Mouse (Mus musculus) intestine, embryonic 15.5 days (tissue): ENCODE data around the gene Cacna1s. TPM values are rescaled to one million over a fixed set of nuclear protein-coding genes. Genes with fewer than 3 reads are reported as not detected.

Experiments used
- ATAC-seq: fragments of 200-750 bp; cut with Nextera tagmentation; 2 replicates; pipeline ENCODE4 v1.8.0; 2017; ENCODE audit warnings: moderate TSS enrichment, moderate library complexity
- H3K27ac ChIP-seq: fragments of 300-500 bp; sonication (generic); 2 replicates; pipeline ENCODE4 v1.5.1; 2015; ENCODE audit warnings: mild to moderate bottlenecking, inconsistent platforms
- H3K27me3 ChIP-seq: fragments of 300-500 bp; sonication (generic); replicated peaks from 2 replicates; pipeline ENCODE4 v1.6.1; 2015; ENCODE audit warnings: inconsistent platforms
- H3K36me3 ChIP-seq: fragments of 300-500 bp; sonication (generic); 2 replicates; pipeline ENCODE4 v1.6.1; 2015; ENCODE audit warnings: inconsistent platforms
- H3K4me1 ChIP-seq: fragments of 300-500 bp; sonication (generic); replicated peaks from 2 replicates; pipeline ENCODE4 v1.6.1; 2015; ENCODE audit warnings: inconsistent platforms
- H3K4me2 ChIP-seq: fragments of 300-500 bp; sonication (generic); replicated peaks from 2 replicates; pipeline ENCODE4 v1.6.1; 2015; ENCODE audit warnings: mild to moderate bottlenecking, inconsistent platforms
- H3K4me3 ChIP-seq: fragments of 300-500 bp; sonication (generic); replicated peaks from 2 replicates; pipeline ENCODE4 v1.5.1; 2015; ENCODE audit warnings: inconsistent platforms
- H3K9ac ChIP-seq: fragments of 300-500 bp; sonication (generic); 2 replicates; pipeline ENCODE4 v1.6.1; 2015; ENCODE audit warnings: inconsistent platforms
- H3K9me3 ChIP-seq: fragments of 300-500 bp; sonication (generic); 2 replicates; pipeline ENCODE4 v1.6.1; 2016; ENCODE audit warnings: inconsistent platforms
- WGBS: fragments of 180-500 bp; shearing (Covaris S2); methylation state at CpG from one replicate; pipeline ENCODE4 v1.1.7; 2015; 5-methylcytosine and 5-hydroxymethylcytosine counted together
- polyA plus RNA-seq: library from polyadenylated mRNA; unstranded; fragments of >200 nt; fragmentation: Nextera tagmentation; extraction: Ambion mirVana; gene quantifications from 2 replicates; pipeline ENCODE4 v1.2.1, GENCODE M21; 2015

Cacna1s gene
- polyA plus RNA-seq, 1 experiment from 2014 or later = 0.15 TPM

GRCm38 (mm10) chr1:136149702-136150101 lies 97.2 kb downstream of the Cacna1s start:
- 87% methylated on average over 9 of the region's 9 CpGs for WGBS

GRCm38 (mm10) chr1:136151371-136151770 lies 98.8 kb downstream of the Cacna1s start:
- 64% methylated on average over 8 of the region's 8 CpGs for WGBS
- Histone ChIP-seq H3K27me3 (no peaks in the 10 kb centered on the region), H3K4me2 (no peak overlapping the region), H3K9ac (no peak overlapping the region), H3K4me1 (no peaks in the 10 kb centered on the region), H3K27ac (no peak overlapping the region), H3K9me3 (no peaks in the 10 kb centered on the region), H3K36me3 (peaks cover 20% of the 10 kb centered on the region), H3K4me3 (no peak overlapping the region)
- ATAC-seq = no peak

More at GRCm38 (mm10) chr1:136149702-136150101, 97.2 kb downstream of the Cacna1s start:
- Histone ChIP-seq H3K9ac (no peak overlapping the region), H3K36me3 (peaks cover 20% of the 10 kb centered on the region), H3K27me3 (no peaks in the 10 kb centered on the region), H3K4me2 (no peak overlapping the region), H3K4me3 (no peak overlapping the region), H3K27ac (no peak overlapping the region), H3K9me3 (no peaks in the 10 kb centered on the region), H3K4me1 (no peaks in the 10 kb centered on the region)
- ATAC-seq = 0 out of 2 replicates have a peak, but pooled peaks have one; percentile 35

GRCm38 (mm10) chr1:136156304-136156703 lies 103.8 kb downstream of the Cacna1s start:
- ATAC-seq = no peak
- Histone ChIP-seq H3K4me1 (no peaks in the 10 kb centered on the region), H3K27me3 (no peaks in the 10 kb centered on the region), H3K4me3 (no peak overlapping the region), H3K27ac (no peak overlapping the region), H3K9ac (no peak overlapping the region), H3K4me2 (no peak overlapping the region), H3K9me3 (no peaks in the 10 kb centered on the region), H3K36me3 (peaks cover 34% of the 10 kb centered on the region)
- WGBS = 93% methylated on average over 4 of the region's 4 CpGs

GRCm38 (mm10) chr1:136156951-136157350 lies 104.4 kb downstream of the Cacna1s start:
- H3K9me3 ChIP-seq = no peaks in the 10 kb centered on the region
- no peaks in the 10 kb centered on the region for H3K4me1 ChIP-seq
- WGBS = 90% methylated on average over 4 of the region's 4 CpGs
- ATAC-seq = 0 out of 2 replicates have a peak, but pooled peaks have one; percentile 24
- H3K36me3 ChIP-seq = peaks cover 31% of the 10 kb centered on the region
- H3K4me2 ChIP-seq = no peak overlapping the region
- H3K4me3 ChIP-seq = no peak overlapping the region
- no peak overlapping the region for H3K9ac ChIP-seq
- H3K27ac ChIP-seq = no peak overlapping the region
- H3K27me3 ChIP-seq = no peaks in the 10 kb centered on the region

GRCm38 (mm10) chr1:136159830-136160229 lies 107.3 kb downstream of the Cacna1s start:
- H3K4me2 ChIP-seq = no peak overlapping the region
- no peaks in the 10 kb centered on the region for H3K4me1 ChIP-seq
- no peak for ATAC-seq
- no peak overlapping the region for H3K27ac ChIP-seq
- H3K27me3 ChIP-seq = no peaks in the 10 kb centered on the region
- H3K9ac ChIP-seq = no peak overlapping the region
- peaks cover 28% of the 10 kb centered on the region for H3K36me3 ChIP-seq
- no peaks in the 10 kb centered on the region for H3K9me3 ChIP-seq
- WGBS = 56% methylated on average over 12 of the region's 12 CpGs
- no peak overlapping the region for H3K4me3 ChIP-seq

- no peak overlapping the region for H3K4me2 ChIP-seq
- no peak overlapping the region for H3K4me3 ChIP-seq
- no peaks in the 10 kb centered on the region for H3K9me3 ChIP-seq
- H3K4me1 ChIP-seq = no peaks in the 10 kb centered on the region
- peaks cover 28% of the 10 kb centered on the region for H3K36me3 ChIP-seq
- H3K27ac ChIP-seq = no peak overlapping the region
- ATAC-seq = no peak
- no peak overlapping the region for H3K9ac ChIP-seq
- WGBS = 87% methylated on average over 12 of the region's 12 CpGs
- no peaks in the 10 kb centered on the region for H3K27me3 ChIP-seq
Measured at GRCm38 (mm10) chr1:136160297-136160696, 107.7 kb downstream of the Cacna1s start.

DNA sequence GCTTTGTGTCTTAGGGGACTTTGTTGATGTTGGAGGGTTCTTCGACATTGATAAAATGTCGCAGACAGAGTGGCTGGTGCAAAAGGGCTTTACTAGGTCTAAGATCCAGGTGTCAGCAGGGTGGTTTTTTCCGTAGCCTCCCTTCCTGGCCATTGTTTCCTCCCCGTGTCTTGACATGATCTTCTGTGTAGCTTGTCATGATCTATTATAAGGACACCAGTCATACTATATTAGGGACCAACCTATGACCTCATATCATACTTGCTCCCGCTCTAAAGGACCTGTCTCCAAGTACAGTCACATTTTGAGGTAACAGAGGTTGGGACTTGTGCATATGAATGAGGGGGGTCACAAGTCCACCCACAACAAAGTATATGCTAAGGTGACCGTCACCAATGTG lies 108.4 kb downstream of the Cacna1s start:
- H3K27ac ChIP-seq = no peak overlapping the region
- no peak overlapping the region for H3K4me3 ChIP-seq
- H3K36me3 ChIP-seq = peaks cover 28% of the 10 kb centered on the region
- no peak overlapping the region for H3K4me2 ChIP-seq
- 85% methylated on average over 6 of the region's 6 CpGs for WGBS
- H3K4me1 ChIP-seq = no peaks in the 10 kb centered on the region
- ATAC-seq = no peak
- no peaks in the 10 kb centered on the region for H3K9me3 ChIP-seq
- H3K27me3 ChIP-seq = no peaks in the 10 kb centered on the region
- H3K9ac ChIP-seq = no peak overlapping the region

DNA sequence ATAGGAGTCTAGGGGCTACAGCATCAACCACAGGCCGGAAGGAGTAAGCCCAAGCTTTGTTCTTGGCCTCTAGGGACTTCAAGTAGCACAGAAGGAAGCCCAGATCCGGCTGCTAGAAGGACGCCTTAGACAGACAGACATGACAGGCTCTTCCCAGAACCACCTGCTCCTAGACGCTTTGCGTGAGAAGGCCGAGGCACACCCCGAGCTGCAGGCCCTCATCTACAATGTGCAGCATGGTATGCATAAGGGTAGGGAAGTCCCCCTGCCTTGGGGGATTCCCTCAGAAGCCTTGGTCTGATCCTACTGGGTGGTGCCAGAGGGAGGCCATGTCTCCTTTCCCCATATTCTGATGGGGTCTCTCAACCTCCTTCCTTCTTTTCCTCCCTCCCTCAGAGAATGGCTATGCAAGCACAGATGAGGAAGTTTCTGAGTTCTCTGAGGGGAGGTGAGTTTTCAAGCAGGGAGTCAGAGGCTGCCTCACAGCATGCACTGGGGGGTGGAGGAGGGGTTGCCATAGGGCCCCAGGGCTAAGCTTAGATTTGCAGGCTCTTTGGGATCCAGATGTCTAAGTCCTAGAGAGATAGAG lies 108.9 kb downstream of the Cacna1s start:
- Histone ChIP-seq H3K27me3 (no peaks in the 10 kb centered on the region), H3K36me3 (peaks cover 28% of the 10 kb centered on the region), H3K27ac (no peak overlapping the region), H3K9ac (no peak overlapping the region), H3K4me3 (no peak overlapping the region), H3K4me1 (no peaks in the 10 kb centered on the region), H3K4me2 (no peak overlapping the region), H3K9me3 (no peaks in the 10 kb centered on the region)
- WGBS = 96% methylated on average over 7 of the region's 7 CpGs
- ATAC-seq = no peak

- no peaks in the 10 kb centered on the region for H3K4me1 ChIP-seq
- no peak overlapping the region for H3K27ac ChIP-seq
- 64% methylated on average over 2 of the region's 2 CpGs for WGBS
- no peak for ATAC-seq
- no peak overlapping the region for H3K9ac ChIP-seq
- H3K27me3 ChIP-seq = no peaks in the 10 kb centered on the region
- peaks cover 3% of the 10 kb centered on the region; the same call in 1 of the 2 replicates for H3K36me3 ChIP-seq
- no peak overlapping the region for H3K4me2 ChIP-seq
- H3K4me3 ChIP-seq = no peak overlapping the region
- no peaks in the 10 kb centered on the region for H3K9me3 ChIP-seq
Measured at GRCm38 (mm10) chr1:136165436-136165835, 112.9 kb downstream of the Cacna1s start.

- Histone ChIP-seq H3K27ac (no peak overlapping the region), H3K4me1 (peaks cover 7% of the 10 kb centered on the region; the same call in 1 of the 2 replicates), H3K9me3 (no peaks in the 10 kb centered on the region), H3K27me3 (no peaks in the 10 kb centered on the region), H3K4me3 (no peak overlapping the region), H3K9ac (no peak overlapping the region), H3K4me2 (no peak overlapping the region), H3K36me3 (peaks cover 4% of the 10 kb centered on the region)
- 75% methylated on average over 8 of the region's 8 CpGs for WGBS
- no peak for ATAC-seq
Measured at GRCm38 (mm10) chr1:136167657-136168056, 115.1 kb downstream of the Cacna1s start.

Other genes starting within 250 kb of the Cacna1s start
- 179 and 196 TPM in 2 replicates for gene Lad1, start 234.2 kb upstream of the Cacna1s start, polyA plus RNA-seq
- gene Tnnt2, start 216.4 kb upstream of the Cacna1s start, polyA plus RNA-seq = 16.4 and 17.4 TPM in 2 replicates
- 0.08 and 0.15 TPM in 2 replicates for gene Pkp1, start 133.5 kb upstream of the Cacna1s start, polyA plus RNA-seq
- gene Igfn1, start 46.4 kb upstream of the Cacna1s start, polyA plus RNA-seq = 0.06 TPM in 1 of 2 replicates, not detected in the other
- gene Tmem9, start 44.6 kb upstream of the Cacna1s start, polyA plus RNA-seq = 142 and 148 TPM in 2 replicates
- not detected in 2 replicates for gene Ascl5, start 1.9 kb upstream of the Cacna1s start, polyA plus RNA-seq
- 4.1 and 5.9 TPM in 2 replicates for gene Kif21b, start 78.6 kb downstream of the Cacna1s start, polyA plus RNA-seq
- 0.10 and 0.63 TPM in 2 replicates for gene Mroh3, start 160.1 kb downstream of the Cacna1s start, polyA plus RNA-seq
- 29.2 and 30.0 TPM in 2 replicates for gene Inava, start 181.5 kb downstream of the Cacna1s start, polyA plus RNA-seq
- not detected in 2 replicates for gene Gpr25, start 208.1 kb downstream of the Cacna1s start, polyA plus RNA-seq